Mouse (Mus musculus) hematopoietic stem cell, adult 5-6 weeks (primary cell): ENCODE results near the gene Prkce. TPM values are rescaled to one million over a fixed set of nuclear protein-coding genes. Genes with fewer than 3 reads are reported as not detected.

Source experiments
- ATAC-seq, 2 experiments: fragments of 125-278 bp in 1 of 2; replicated peaks in 1 of 2; 2 replicates each; pipeline ENCODE4 v1.8.0; 2016 to 2017; ENCODE audit warnings: inconsistent platforms in 2 of 2, mild to moderate bottlenecking in 2 of 2, moderate number of reproducible peaks in 2 of 2, low read depth in 1 of 2, moderate TSS enrichment in 1 of 2; ENCODE audit not compliant: low FRiP score in 2 of 2, poor library complexity in 2 of 2, severe bottlenecking in 2 of 2, insufficient read depth in 1 of 2, low TSS enrichment in 1 of 2
- total RNA-seq: library from RNA; stranded (forward); fragments of 172-1452, 232-1000 nt; gene quantifications from 2 replicates; pipeline ENCODE4 v1.2.3, GENCODE M21; 2017

Prkce gene
- total RNA-seq, 1 experiment from 2014 or later: 15.4 TPM

DNA sequence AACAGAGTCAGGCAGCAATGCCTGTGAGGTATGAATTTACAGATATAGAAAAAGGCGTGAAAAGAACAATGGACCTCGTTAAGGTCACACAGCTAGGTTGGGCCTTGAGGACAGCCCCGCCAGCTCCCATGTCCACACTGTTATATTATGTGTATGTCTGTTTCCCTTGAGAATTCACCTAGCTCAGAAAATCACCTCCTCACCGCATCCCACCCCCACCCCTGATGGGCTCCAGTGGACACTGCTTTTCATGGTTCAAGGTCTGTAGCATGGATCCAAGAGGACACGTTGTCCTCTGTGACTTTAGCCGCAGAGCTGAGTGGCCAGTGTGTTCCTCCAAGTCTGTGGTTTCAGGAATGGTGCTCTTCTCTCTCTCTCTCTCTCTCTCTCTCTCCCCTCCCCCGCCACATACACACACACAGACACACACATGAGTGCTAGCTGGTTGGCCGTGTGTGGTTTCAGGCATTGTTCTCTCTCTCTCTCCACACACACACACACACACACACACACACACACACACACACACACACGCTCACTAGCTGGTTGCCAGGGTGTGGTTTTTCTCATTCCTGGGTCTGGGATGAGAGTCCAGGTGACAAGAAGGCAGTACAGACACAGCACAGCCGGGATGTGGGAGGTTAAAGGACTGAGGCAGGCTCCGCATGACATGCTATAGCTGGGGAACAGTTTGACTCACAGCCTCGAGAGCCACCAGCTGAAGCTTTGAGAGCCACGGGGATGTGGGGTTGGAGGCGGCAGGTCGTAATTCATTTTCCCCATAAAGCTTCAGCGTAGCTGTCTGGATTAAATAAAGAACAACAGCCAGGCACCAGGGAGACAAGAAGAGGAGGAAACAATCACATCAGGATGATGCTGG lies 162.7 kb downstream of the Prkce start:
- no peak for ATAC-seq

DNA sequence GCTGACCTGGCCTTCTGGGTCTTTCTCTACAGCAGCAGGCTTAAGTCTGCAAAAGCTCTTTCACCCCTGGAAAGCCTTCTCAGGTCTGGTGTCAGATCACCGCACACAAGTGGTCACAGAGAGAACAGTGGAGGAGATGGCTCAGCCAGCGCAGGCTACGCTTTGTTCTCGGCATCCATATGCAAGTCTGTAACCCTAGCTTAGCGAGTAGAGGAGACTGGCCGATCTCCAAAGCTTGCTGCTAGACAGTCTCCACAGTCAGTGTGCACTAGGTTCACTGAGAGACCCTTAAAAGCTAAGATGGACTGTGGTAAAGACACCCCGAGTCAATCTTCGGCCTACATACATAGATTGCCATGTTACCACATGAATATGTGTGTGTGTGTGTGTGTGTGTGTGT lies 164.2 kb downstream of the Prkce start:
- no peak for ATAC-seq

DNA sequence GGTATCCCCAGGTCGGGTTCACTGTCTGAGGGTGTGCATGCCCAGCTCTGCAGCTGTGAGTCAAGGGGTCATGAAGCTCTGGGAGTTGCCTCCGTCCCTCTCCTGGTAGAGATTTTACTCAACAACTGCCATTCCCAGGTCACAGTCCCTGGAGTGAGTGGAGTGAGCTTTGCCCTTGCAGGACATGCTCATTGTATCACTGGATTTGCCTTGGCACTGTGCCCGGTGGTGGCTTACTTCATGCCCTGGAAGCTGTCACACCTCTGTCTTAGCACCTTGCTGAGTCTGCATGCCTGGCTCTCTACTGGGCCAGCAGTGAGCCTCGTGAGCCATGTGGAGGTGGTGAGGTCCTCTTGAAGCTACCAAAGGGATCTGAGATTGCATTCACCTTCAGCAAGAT lies 167.4 kb downstream of the Prkce start:
- ATAC-seq: no peak

DNA sequence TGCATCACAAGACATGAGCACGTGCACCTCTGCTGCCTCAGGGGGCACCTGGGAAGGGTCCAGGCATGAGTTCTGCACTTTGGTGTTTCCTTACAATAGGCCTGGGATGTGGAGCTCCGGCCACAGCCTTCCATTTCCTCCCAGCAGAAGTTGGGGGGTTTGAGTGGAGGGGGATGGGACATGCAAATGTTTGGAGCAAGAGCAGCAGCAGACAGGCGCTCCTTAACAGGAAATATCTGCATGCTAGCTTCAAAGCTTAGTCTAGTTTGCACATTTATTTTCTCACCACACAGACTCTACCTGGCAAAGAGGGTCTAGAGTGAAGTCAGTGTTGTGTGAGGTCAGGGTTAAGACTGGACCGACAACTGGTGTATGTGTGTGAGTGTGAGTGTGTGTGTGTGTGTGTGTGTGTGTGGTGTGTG lies 169.1 kb downstream of the Prkce start:
- peak in 1 of 2 experiments; percentile 25; a peak in 1 of 4 replicates for ATAC-seq

DNA sequence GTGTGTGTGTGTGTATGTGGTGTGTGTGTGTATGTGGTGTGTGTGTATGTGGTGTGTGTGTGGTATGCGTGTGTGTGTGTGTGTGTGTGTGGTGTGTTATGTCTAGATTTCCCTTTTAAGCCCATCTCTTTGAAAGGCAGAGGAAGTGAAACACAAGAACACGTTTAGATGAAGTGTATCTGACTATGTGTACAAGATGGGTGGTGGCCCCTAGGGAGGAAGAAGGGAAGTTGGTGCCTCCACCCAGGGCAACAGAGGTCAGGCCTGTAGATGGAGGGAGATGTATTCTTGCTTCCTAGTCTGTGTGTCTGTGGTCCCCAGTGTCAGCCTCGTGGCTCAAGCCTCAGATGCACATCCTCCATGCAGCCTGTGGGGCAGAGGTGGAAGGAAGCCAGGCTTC lies 169.5 kb downstream of the Prkce start:
- peak; percentile 59 to 65; a peak in 3 of 4 replicates for ATAC-seq

DNA sequence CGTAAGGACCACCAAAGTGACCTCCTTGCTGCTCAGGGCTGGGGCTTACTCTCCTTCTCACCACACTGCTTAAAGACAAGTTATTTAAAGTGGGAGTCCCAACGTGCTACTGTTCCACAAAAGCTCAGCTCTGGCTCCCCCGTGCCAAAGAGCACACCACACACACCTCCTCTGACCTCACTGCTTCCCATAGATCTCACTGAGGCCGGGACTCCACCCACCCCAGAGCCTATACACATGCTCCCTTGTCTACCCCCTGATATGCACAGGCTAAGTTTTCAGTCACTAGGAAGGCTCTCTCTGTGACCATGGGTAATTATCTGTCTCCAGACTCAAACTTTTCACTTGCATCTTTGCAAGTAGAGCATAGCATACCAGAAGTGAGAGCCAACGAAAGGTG lies 170.7 kb downstream of the Prkce start:
- ATAC-seq: no peak; a peak in 1 of 4 replicates

DNA sequence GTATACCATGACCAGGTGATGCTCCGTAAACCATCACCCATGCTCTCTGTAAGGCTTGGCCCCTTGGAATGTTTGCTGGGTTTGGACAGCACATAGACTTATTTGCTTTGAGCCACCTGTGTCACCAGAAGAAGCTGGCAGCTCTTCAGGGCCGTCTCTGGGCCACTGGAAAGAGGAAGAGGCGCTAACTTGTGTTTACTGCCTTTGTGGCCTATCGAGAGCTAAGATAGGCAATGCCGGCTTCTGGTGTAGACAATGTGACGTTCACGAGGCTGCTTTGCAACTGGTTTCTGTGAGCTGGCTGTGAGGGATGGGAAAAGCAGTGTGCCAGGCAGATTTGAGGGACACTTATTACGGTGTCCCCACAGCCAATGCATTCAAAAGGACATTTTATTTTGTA lies 176.4 kb downstream of the Prkce start:
- peak; percentile 68 to 88; a peak in 2 of 4 replicates for ATAC-seq

DNA sequence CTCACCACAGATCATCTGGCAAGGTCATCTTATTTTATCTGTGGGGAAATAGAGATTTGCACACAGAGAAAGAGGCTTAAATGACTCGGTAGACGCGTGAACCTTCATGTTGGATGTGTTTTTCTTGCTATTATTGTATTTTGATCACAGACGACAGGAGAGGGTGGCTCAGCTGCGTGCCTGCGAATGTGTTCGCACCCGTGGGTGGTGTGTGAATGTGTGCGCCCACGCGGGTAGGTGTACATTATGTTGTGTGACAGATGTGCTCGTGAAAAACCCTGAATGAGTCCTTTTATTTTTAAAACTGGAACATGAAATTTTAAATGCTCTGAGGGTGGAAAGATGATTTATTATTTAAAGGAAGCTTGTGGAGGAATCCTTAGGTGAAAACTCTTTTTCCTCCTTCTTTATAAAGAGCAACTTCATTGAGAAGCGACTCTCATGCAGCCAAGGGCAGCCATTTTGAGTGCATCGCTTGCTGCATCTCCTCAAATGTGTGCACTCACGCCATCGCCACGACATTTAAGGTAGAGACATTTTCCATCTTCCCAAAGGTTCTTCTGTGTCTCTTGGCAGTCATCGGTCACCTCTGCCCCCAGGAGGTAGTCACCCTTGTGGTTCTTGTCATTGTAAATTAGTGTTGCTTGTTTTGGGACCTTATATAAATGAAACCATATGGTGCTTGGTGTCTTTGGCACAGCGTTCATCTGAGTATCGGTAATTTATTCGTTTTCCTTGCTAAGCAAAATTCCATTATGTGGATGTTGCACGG lies 177.8 kb downstream of the Prkce start:
- no peak for ATAC-seq

DNA sequence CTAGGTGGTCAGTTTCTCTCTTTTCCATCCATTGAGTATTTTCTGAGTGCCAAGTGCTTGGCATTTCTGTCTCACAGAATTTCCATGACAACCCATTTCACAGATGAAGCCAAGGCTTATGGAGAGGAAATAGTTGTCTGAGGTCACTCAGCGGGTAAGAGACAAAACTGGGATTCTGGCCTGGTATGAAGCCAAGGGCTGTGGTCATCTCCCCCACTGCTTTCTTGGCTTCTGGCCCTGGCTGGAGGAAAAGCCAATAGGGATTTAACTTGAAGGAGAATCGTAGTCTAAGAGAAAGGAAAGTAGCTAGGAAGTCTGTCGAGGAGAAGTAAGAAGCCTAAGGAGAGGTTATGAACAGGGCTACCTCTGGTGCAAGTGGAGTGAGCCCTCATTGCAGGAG lies 182.7 kb downstream of the Prkce start:
- ATAC-seq: no peak

DNA sequence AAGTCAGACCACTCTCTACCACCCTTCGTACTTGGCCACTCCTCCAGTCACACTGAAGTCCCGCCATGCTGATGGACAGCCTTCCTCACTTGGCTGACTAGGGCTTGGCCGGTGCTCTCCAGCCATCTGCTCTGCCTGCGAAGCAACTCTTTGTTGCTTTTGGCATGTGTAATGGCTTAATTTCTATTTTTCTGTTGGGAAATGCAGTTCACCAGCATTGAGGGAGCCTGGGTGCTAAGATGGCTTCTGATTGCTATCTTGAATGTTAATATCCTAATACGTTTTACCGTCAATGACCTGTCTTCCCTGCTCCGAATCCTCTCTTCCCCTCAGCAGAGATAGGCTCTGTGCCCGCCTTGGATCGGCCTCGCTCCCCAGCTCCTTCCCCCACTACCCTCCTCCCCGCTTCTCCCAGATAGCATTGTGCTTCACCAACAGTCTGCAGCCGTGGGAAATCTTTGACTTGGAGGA lies 183.2 kb downstream of the Prkce start:
- no peak for ATAC-seq

DNA sequence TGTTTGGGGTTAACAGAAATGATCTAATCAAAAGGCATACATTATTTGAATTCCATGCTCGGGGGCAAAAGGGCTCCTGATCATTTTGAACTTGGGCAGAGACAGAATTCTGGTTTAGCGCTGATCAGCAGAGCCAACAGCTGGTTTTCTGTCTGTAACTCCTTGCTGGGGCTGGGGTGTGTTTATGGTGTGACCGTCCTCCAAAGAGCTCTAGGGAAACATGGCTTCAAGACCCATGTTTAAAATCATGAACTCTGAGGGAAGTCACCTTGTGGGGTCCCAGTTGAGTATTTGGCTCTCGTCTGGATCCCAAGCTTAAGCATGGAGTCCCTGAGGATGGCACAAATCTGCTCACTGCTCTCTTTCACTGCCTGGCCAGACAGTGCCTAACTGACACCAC lies 183.7 kb downstream of the Prkce start:
- no peak for ATAC-seq

DNA sequence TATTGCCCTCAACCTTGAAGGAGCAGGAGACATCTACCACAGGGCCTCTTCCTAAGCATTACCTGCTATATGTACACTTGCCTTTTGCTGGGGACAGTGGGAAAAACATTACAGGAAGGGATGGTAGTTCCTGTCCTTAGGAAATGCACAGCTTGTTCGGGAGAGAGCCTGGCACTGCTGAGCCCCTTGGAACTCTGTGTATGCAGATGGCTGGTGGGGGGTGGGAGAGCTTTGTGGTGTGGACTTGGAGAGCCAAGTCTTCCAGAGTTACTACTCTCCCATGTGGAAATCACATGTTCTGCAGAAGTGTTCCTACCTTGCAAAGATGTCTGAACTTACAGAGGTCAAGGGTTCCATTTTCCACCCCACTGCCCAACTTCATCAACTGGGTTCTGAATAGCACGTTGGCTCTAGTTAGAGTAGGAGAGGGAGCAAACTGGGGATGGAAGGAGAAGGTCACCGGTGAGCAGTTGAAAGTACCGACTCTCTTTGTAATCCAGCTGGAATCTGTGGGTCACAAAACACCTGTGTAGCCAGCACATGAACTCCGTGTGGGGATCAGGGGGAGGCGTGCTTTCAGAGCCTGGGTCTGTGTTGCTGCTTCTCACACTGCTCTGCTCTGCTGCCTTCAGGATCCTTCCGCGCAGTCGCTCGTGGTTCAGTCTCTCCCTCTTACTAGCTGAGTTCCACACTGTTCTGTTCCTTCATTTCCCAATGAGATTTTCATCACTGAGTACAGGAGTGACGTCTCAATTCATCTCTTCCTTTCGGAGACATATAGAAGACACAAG lies 184.9 kb downstream of the Prkce start:
- ATAC-seq: no peak

DNA sequence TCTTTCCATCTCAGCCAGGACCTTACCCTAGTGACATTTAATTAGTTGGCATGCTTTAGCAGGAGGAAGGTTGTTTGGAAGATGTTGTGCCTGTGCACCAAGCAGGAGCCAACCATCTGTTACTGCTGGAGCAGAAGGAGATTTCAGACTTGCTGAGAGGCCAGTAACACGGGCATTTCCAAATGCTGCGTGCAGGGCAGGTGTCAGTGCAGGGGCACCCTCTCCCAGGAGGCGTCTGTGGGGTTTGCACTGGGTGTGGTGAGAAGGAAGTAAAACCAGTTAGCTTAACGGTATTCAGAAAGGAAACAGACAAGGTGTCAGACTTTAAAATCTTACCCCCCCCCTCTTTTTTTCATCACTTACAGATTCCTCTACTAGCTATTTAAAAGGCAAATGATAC lies 186.1 kb downstream of the Prkce start:
- ATAC-seq: peak; percentile 29 to 37; a peak in 2 of 4 replicates

DNA sequence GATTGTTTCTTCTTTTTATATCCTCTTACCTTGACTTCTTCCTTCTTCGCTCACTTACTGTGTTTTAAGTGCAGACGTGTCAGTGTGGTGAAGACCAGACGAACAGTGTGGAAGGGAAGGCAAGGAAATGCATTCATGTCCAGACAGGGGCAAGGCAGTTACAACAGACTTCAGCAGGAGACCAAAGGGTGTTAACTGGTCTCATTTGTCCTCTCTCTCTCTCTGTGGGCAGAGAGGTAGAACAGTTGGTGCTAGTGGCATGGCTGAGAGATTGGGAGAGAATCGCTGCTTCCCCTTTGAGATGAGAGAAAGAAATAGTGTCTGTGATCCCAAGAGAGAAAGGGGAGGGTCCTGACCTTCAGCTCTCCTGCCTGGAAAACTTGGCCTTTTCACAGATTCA lies 186.5 kb downstream of the Prkce start:
- 0 out of 4 replicates have a peak, but pooled peaks of 1 of the 2 experiments have one; percentile 19 for ATAC-seq

DNA sequence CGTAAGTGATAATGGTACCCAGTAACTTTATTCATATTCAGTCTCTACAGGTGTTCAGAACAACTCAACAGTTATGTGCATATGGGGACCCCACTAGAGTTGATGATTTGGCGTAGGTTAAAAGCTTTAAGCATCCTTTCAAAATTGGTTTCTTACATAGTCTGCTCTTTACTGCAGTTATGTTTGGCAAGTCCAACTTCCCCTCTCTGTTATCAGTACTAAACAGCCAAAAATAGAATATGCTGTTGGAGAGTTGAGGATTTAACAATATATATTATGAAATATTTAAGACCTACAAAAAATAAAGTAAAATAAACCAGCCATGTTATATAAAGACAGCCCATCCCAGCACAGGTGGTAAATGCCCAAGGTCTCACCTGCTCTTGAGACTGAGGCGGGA lies 187.3 kb downstream of the Prkce start:
- no peak for ATAC-seq

DNA sequence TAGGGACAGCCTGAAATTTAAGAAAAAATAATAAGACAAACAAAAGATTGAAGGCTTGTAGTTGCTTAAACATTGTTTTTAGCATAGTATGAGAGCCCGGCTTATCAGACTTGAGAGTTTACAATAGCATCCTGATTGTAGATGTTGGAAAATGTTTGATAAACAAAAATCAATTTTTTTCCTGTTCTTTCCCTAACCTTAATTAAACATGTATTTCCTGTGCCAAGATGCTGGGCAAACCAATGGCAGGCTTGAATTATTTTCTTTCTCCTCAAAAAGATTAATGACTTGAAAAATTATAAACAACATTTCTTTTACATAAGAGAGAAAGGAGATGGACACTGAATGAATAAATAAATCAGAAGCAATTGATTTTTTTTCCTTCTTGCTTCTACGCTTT lies 187.7 kb downstream of the Prkce start:
- ATAC-seq: no peak

DNA sequence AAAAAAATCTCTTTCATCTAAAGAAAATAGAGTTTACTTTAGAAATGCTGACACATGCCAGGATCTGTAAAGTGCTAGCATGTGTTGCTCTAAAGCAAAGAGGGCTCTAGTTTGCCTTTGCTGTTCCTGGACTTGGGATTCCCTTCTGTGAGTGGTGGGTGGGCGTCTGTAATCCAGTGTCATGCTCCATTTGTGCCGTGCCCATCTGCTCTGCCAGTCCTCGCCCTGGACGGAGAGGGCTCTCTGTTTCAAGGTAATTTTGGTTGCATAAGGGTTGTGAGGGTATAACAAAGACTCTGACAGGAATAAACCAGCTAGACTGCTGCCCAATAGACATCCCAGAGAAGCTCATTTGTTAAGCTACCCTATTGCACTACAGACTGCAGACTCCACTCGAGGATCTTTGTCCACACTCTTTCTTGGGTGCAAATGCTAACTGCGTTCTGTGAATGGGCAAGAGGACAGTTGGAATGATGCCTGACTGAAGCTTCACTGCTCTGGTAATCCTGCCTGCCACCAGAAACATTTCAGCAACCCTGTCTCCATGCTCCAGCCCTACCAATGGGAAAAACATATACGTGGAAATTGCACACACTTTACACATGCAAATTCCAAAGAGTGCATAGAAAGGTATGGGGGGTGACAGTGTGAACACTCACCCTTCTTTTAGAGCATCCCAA lies 188.3 kb downstream of the Prkce start:
- no peak for ATAC-seq
